Mouse (Mus musculus) layer of hippocampus, adult 6 months (tissue): ENCODE measurements around the gene Asphd1. TPM values are rescaled to one million over a fixed set of nuclear protein-coding genes. Genes with fewer than 3 reads are reported as not detected.

Source experiments
- long read RNA-seq, 2 experiments: library from polyadenylated mRNA; unstranded; transcript quantifications; one replicate each; pipeline ENCODE4 v2.0.0; 2019 to 2020
- polyA plus RNA-seq: library from polyadenylated mRNA; unstranded; fragments of <200 nt; fragmentation: Nextera tagmentation; gene quantifications from 2 replicates; pipeline ENCODE4 v1.2.3, GENCODE M21; 2021

Gene Asphd1
- polyA plus RNA-seq, result 10.4 and 12.0 TPM in 2 replicates
- long read RNA-seq, experiment 1, transcript Asphd1-203 (3 exons, 1,647 nt), result major isoform, 6 of 24 reads
- long read RNA-seq, experiment 1, partial matches to known transcripts, result 1 of 24 reads
- long read RNA-seq, experiment 1, other reads (novel, unspliced or antisense), result 17 of 24 reads
- long read RNA-seq, experiment 2, partial matches to known transcripts, result 0 of 1 reads
- long read RNA-seq, experiment 2, other reads (novel, unspliced or antisense), result 0 of 1 reads

DNA sequence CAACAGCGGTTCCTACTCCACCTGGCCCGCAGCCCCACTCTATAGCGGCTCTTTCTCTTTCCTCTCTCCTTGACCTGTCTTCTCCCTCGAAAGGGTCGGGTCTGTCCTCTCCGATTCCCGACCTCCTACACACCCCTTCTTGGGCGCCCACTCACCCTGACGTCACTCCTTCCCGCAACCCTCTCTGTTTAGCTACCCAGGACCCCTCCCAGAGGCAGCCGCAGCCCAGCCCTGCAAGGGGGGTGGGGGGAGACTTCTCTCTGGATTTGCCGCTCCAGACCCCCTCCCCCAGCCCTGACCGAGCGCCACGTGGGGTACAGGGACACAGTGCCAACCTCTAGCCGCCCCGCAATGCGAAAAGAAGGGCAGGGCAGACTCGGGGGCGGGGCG is at the start of gene Asphd1:
Asphd1 (minus strand) TSS at position 180 of the 390 bp plus-strand sequence.

DNA sequence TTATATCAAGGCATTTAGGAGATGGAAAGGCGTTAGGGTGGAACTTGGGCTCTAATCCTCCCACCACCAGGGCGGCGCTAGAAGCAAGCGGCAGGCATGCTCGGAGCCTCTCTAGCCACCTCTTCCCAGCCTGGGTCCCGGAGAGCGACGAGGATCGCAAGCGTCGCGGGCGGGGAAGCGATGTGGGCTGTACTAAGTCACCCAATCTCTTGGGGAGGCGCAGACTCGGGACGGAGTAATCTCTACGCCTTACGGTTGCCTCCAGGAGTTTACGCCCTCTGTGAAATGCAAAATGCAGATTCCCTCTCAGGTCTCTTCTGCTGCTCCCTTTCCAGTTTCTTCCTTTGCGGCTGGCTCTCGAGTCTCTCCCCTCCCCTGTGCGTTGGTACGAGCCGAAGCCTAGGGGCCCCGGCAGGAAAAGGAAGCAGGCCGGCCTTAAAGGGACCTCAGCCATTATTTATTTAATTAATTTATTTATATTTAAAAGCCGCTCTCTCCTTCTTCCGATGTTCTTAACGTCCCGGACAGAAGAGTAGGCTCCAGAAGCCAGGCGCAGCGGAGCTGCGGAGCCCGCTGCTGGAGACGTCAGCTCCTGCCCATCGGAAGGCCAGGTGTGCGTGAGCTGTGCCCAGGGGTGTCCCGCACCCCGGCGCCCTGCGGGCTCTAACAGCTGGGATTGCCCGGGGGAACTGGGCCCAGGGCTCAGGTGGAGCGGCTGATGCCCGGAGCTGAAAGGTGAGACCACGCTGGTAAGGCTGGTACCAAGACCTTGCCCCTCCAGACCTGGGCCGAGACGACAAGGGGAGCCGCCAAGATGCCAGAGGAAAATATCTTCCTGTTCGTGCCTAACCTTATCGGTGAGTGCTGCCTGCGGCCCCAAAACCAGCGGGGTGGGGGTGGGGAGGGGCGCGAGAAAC is 26.8 kb upstream of the Asphd1 start, which contains the start of gene Cdiptos:
Cdiptos (minus strand) TSS at position 149 of the 917 bp plus-strand sequence.

DNA sequence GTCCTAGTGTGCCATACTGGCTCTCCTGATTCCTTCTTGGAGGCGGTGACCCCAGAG is 26.3 kb upstream of the Asphd1 start, which contains the start of gene Cdipt:
Cdipt (plus strand) TSS at position 22 of the 57 bp plus-strand sequence.

DNA sequence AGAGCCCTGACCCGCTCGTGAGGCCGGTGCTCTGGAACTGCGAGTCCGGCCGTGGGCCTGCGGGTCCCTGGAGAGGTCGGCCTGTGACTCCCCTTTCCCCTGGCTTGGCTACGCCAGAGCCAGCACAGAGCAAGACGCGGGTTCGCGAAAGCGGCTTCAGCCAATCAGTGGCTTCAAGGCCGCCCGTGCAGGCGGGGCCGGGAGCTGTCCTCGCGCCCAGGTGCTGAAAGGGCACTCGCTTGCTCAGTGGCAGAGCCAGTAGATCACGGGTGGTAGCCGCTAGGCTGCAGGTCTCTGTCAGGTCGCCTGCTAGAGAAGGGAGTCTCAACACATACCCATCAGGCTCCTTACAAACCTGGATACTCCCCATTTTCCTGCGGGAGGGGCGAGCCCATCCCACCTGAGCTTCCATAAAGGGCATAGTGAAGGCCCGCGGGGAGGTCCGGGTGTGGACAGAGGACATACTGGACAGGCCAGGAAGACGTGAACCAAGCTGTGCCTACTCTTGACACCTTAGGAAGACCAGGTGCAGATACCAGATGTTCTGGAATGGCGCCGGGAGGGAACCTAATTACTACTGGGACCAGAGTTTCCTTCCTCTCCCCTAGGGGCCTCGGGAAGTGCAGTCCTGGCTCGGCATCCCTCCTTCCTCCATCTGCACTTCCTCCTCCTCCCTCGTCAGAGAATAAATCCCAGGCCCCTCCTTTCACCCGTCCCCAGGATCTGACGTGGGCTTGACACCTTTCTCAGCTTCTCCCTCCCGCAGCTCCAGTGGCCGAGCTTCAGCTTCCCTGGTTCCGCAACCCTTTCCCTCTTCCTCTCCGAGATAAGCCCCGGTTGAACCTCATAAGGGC is 638 bp upstream of the Asphd1 start, which contains the start of gene Sez6l2:
Sez6l2 (plus strand) TSS at position 771 of the 854 bp plus-strand sequence.

DNA sequence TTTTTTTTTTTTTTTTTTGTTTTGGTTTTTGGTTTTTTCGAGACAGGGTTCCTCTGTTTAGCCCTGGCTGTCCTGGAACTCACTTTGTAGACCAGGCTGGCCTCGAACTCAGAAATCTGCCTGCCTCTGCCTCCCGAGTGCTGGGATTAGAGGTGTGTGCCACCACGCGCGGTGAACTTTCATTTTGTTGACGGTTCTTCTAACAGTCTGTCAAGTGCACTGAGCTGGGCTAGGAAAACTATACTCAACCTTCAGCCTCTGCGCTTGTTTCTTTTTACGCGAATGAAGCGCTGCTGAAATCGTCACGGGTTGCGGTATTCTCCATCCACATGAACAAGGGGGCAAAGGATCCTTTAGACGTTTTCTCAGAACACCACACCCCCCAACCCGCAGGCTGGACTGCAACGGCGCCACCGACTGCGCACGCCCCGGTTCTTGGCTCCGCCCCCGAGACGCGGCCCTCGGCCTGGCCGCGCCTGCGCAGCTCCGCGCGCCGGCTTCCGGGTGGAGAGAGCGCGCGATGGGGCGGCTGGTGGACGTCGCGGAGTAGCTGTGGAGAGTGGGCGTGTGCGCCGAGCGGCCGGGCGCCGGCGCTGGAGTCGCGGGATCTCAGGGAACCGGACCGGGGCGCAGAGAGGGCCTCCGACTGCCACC is 20.9 kb downstream of the Asphd1 start, which contains the start of gene Kctd13:
Kctd13 (plus strand) TSS at position 496 of the 654 bp plus-strand sequence.

DNA sequence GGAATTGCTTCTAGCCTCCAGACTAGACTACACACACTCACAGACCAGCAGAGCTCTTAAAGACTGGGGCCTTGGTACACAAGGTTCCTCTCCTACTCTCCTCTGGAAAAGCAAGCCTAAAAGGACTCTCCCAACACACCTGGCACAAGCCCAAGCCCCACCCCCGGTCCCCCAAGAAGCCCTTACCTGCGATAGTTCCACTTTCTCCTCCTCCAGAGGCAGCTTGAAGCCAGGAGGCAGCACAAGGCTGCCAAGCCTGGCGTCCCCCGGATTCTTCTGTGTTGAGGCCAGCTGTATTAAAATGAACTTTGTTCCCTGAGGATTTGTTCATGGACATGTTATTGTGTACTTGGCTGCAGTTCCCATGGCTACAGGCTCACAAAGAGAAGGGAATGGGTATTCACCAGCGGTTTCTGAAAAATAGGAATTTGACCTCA is 26.7 kb downstream of the Asphd1 start, which contains the start of gene Tmem219:
Tmem219 (minus strand) TSS at position 294 of the 437 bp plus-strand sequence.

Other genes starting within 250 kb of the Asphd1 start
- 113 and 139 TPM in 2 replicates for gene Coro1a, start 241.8 kb downstream of the Asphd1 start, polyA plus RNA-seq
- 44.9 and 49.7 TPM in 2 replicates for gene Mapk3, start 190.0 kb downstream of the Asphd1 start, polyA plus RNA-seq
- gene Gdpd3, start 183.2 kb downstream of the Asphd1 start, polyA plus RNA-seq, result 0.65 TPM in 1 of 2 replicates, not detected in the other
- 240 and 274 TPM in 2 replicates for gene Ypel3, start 172.6 kb downstream of the Asphd1 start, polyA plus RNA-seq
- gene Tbx6, start 168.1 kb downstream of the Asphd1 start, polyA plus RNA-seq, result not detected in 2 replicates
- 52.4 and 61.8 TPM in 2 replicates for gene Ppp4c, start 157.1 kb downstream of the Asphd1 start, polyA plus RNA-seq
- 4.4 and 5.3 TPM in 2 replicates for gene Fam57b, start 151.9 kb downstream of the Asphd1 start, polyA plus RNA-seq
- gene 4930451I11Rik, start 117.9 kb downstream of the Asphd1 start, polyA plus RNA-seq, result not detected in 2 replicates
- 6.7 and 7.2 TPM in 2 replicates for gene Doc2a, start 102.2 kb downstream of the Asphd1 start, polyA plus RNA-seq
- gene Hirip3, start 87.6 kb downstream of the Asphd1 start, polyA plus RNA-seq, result 2.4 and 3.8 TPM in 2 replicates
- gene Ino80e, start 87.2 kb downstream of the Asphd1 start, polyA plus RNA-seq, result 46.0 and 48.1 TPM in 2 replicates
- gene Taok2, start 64.9 kb downstream of the Asphd1 start, polyA plus RNA-seq, result 8.2 and 10.1 TPM in 2 replicates
- 28.6 and 32.5 TPM in 2 replicates for gene Tmem219, start 26.7 kb downstream of the Asphd1 start, polyA plus RNA-seq
- gene Kctd13, start 20.7 kb downstream of the Asphd1 start, polyA plus RNA-seq, result 262 and 282 TPM in 2 replicates
- 70.3 and 76.4 TPM in 2 replicates for gene Sez6l2, start 981 bp upstream of the Asphd1 start, polyA plus RNA-seq
- gene Cdipt, start 26.3 kb upstream of the Asphd1 start, polyA plus RNA-seq, result 205 and 220 TPM in 2 replicates
- gene Cdiptos, start 26.5 kb upstream of the Asphd1 start, polyA plus RNA-seq, result 0.46 and 0.93 TPM in 2 replicates
- gene Mvp, start 65.0 kb upstream of the Asphd1 start, polyA plus RNA-seq, result 4.2 and 5.5 TPM in 2 replicates
- 0.55 TPM in 1 of 2 replicates, not detected in the other for gene Pagr1b, start 66.9 kb upstream of the Asphd1 start, polyA plus RNA-seq
- gene Pagr1a, start 67.8 kb upstream of the Asphd1 start, polyA plus RNA-seq, result 28.6 and 49.8 TPM in 2 replicates
- gene Gm42742, start 71.5 kb upstream of the Asphd1 start, polyA plus RNA-seq, result 8.1 and 19.3 TPM in 2 replicates
- 96.1 and 120 TPM in 2 replicates for gene Prrt2, start 71.6 kb upstream of the Asphd1 start, polyA plus RNA-seq
- gene Maz, start 77.5 kb upstream of the Asphd1 start, polyA plus RNA-seq, result 5.6 and 7.1 TPM in 2 replicates
- 15.6 and 17.6 TPM in 2 replicates for gene Kif22, start 92.9 kb upstream of the Asphd1 start, polyA plus RNA-seq
- gene Zg16, start 137.7 kb upstream of the Asphd1 start, polyA plus RNA-seq, result not detected in 2 replicates
- 1.8 and 2.1 TPM in 2 replicates for gene AI467606, start 141.8 kb upstream of the Asphd1 start, polyA plus RNA-seq
- 0.89 and 0.97 TPM in 2 replicates for gene Qprt, start 172.6 kb upstream of the Asphd1 start, polyA plus RNA-seq
- 0.06 TPM in 1 of 2 replicates, not detected in the other for gene Spn, start 188.2 kb upstream of the Asphd1 start, polyA plus RNA-seq
- gene Cd2bp2, start 246.5 kb upstream of the Asphd1 start, polyA plus RNA-seq, result 30.0 and 34.9 TPM in 2 replicates